Mouse (Mus musculus): ENCODE measurements around the gene C2.

GRCm38 (mm10) chr17:34844884-34845283 lies 53.2 kb downstream of the C2 start:
- TF ChIP-seq CTCF (IDR thresholded peaks at IDR 0.05; ENCODE audit: low read depth, low read length) (no peak), GATA1 (IDR thresholded peaks at IDR 0.05; ENCODE audit: borderline replicate concordance, low read length) (no peak), TAL1 (conservative IDR thresholded peaks at IDR 0.05; ENCODE audit: low read depth, low read length) (no peak), POLR2AphosphoS5 (IDR thresholded peaks at IDR 0.05; ENCODE audit: insufficient replicate concordance, low read depth, low read length) (no peak), GATA2 (IDR thresholded peaks at IDR 0.05; ENCODE audit: borderline replicate concordance, low read depth, low read length) (no peak)

Measured in G1E (cell line).